Mouse (Mus musculus) adrenal gland, adult 18-20 months (tissue): ENCODE results near the gene 0610010K14Rik. TPM values are rescaled to one million over a fixed set of nuclear protein-coding genes. Genes with fewer than 3 reads are reported as not detected.

Experiments used
- DNase-seq, 2 experiments: peaks; one replicate each; pipeline ENCODE4 v3.0.0; 2021 to 2022; ENCODE audit warnings: low spot score in 2 of 2
- total RNA-seq, 2 experiments: library from RNA; stranded (reverse); gene quantifications; 1 replicate in 1 of 2; 2 replicates in 1 of 2; pipeline ENCODE4 v1.2.3; 2021

0610010K14Rik gene
- total RNA-seq, 2 experiments from 2014 or later: 33.7 to 37.3 TPM

DNA sequence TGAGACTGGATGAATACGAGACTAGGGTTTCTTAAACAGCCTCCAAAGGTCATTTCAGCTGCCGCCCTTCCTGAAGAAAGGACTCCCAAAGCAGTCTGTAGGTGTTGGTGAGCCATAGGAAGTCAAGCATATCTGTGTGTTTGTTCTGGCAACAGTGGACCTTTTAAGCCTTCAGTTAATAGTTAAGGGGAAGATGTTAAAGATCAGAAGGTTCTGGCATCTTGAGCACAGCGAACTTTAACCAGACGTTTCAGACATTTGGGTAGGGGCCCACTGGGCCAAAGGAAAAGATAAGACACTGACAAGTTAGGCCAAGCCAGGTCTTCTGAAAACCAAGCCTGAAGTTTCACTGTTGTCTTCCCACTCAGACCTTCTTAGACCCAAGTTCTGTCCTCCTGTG is 19.7 kb downstream of the 0610010K14Rik start:
- DNase-seq: no peak

GRCm38 (mm10) chr11:70216103-70216502 is 21.6 kb downstream of the 0610010K14Rik start:
- DNase-seq: no peak

- DNase-seq: no peak
Observed at GRCm38 (mm10) chr11:70215301-70215700, 22.4 kb downstream of the 0610010K14Rik start.

- DNase-seq: no peak
Observed at GRCm38 (mm10) chr11:70214856-70215209, 22.9 kb downstream of the 0610010K14Rik start.

GRCm38 (mm10) chr11:70214191-70214855 is 23.4 kb downstream of the 0610010K14Rik start:
- DNase-seq: no peak

GRCm38 (mm10) chr11:70213736-70214135 is 24.0 kb downstream of the 0610010K14Rik start:
- DNase-seq: no peak

- DNase-seq: peak; percentile 56 to 70
Observed at GRCm38 (mm10) chr11:70212896-70213295, 24.8 kb downstream of the 0610010K14Rik start.

- DNase-seq: no peak
Observed at GRCm38 (mm10) chr11:70212423-70212822, 25.3 kb downstream of the 0610010K14Rik start, which contains the start of gene Slc16a11. Gene Slc16a11, plus strand, starts transcription at chr11:70212752.

- no peak for DNase-seq
Observed at GRCm38 (mm10) chr11:70211972-70212371, 25.7 kb downstream of the 0610010K14Rik start.

- no peak for DNase-seq
Observed at GRCm38 (mm10) chr11:70210681-70211080, 27.0 kb downstream of the 0610010K14Rik start.

DNA sequence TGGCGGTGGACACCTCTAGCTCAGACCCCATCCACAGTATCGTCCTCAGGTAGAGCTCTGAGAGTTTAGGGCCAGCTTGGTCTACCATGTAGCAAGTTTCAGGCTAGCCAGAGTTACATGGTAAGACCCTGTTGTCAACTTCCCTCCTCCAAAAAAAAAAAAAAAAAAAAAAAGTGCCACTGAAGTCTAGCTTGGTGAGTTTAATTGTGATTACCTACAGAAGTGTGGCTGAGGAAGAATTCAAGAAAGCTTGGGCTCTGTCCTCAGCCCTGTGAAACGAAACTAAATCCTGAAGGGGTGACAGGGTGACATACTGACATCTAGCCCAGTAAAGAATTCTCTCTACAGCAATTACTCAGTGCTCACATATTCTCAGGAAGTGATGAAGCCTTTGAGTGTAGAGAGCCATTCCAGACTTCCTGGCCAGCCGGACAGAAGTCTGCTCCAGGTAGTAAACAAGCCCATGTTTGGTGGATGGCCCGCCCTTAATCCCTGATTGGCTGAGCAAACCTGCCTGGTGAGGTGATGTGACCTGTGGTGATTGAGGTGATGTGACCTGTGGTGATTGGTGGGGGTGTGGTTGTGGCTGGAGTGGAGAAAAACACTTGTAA is 28.8 kb downstream of the 0610010K14Rik start:
- DNase-seq: no peak

DNA sequence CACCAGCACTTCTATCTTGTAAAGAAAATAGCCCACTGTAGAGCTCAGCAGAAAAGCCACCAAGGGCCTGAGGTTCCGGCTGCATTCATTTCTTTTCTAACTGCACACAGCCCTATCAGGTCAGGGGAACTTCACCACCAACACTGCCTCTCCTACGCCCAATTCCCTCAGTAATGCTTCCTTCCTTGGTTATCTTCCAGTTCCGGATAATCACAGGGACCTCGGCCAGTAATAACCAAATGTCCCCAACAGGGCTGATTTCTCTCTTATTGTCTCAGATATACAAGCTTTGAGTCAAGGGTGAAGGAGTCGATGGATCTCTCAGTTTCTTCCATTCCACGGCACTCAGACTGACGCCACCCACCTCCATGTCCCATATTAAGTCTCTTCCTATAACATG is 30.4 kb downstream of the 0610010K14Rik start:
- no peak for DNase-seq

- DNase-seq: no peak
Observed at GRCm38 (mm10) chr11:70206801-70207200, 30.9 kb downstream of the 0610010K14Rik start.

DNA sequence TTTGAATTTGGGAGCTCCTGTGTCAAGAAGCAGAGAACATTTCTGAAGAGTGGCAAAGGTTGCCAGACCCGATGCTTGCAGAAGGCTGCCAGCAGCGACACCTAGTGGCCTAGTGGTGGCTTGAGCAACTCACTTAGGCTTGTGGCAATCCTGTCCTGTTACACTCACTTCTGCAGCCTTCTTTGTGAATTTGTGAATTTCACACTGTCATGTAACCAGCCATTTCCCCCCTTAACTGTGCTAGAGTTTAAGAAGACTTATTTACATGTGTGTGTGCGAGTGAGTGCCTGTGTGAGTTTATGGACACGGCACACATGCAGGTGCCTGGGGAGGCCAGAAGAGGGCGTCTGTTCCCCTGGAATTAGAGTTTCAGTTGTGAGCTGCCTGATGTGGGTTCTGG is 36.0 kb downstream of the 0610010K14Rik start:
- peak; percentile 84 to 89 for DNase-seq

- no peak for DNase-seq
Observed at GRCm38 (mm10) chr11:70200036-70200608, 37.6 kb downstream of the 0610010K14Rik start.

DNA sequence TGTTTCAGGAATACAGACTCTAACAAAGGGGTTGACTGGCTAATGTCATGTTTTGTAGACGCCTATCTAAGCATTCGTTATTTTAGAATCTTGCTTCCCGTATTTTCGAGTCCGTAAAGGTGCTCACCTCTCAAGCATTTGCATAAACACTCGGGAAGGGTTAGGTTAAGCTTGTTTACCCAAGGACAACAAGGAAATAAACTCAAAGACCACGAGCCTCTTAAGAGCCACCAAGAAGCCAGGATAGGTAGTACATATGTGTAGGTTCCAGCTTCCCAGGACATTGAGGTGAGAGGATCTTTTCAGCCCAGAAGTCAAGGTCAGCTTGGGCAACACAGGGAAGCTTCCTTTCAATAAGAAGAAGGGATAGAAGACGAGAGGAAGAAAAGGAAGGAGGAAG is 38.6 kb downstream of the 0610010K14Rik start:
- no peak for DNase-seq

GRCm38 (mm10) chr11:70198332-70198731 is 39.4 kb downstream of the 0610010K14Rik start:
- DNase-seq: no peak

DNA sequence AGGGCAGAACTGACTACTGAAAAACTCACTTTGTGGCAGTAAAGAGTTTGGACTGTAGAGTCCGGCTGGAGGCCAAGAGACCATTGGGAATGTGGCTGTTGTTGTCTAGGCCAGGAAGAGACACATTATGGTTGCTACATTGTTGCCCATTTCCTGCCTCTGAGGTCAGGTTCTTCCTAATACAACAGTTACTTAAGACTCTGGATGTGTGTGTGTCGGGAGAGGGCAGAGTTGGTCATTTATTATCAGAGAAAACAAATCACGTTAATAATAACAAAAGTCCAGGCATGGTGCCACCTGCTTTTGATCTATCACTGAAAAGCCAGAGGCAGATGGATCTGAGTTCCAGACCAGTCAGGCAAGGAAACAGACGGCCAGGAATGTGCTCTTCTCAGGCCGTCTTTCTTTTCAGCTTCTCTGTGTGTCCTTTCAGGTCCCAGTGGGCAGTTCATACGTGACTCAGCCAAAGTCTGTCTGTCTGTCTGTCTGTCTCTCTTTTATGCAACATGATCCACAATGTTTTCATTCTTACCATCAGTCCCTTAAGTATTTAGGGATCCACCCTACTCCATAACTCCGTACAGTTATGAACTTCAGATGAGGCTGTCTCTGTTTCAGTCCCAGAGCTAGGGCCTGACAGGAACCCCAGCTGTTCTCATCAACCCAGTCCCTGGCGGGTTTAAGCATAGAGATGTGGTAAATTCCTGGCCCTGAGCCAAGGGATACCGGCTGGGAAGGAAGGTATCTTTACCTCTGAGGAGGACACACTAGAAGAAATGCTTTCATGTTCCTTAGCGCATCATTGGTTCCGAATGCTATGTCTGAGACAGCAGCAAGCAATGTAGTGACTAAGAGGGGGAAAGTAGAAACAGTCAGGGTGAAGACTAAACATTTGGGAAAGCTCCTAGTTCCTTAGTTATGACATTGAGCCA is 44.1 kb downstream of the 0610010K14Rik start:
- no peak for DNase-seq

GRCm38 (mm10) chr11:70192157-70192556 is 45.6 kb downstream of the 0610010K14Rik start:
- DNase-seq: no peak

- DNase-seq: no peak
Observed at GRCm38 (mm10) chr11:70191188-70191587, 46.5 kb downstream of the 0610010K14Rik start.
